Mouse (Mus musculus) retina, postnatal 1 day (tissue): ENCODE data around the gene Ndufb7.

ENCODE experiments used
- DNase-seq: peaks from one replicate; pipeline ENCODE4 v3.0.0-alpha.2; 2012

The Ndufb7 gene

DNA sequence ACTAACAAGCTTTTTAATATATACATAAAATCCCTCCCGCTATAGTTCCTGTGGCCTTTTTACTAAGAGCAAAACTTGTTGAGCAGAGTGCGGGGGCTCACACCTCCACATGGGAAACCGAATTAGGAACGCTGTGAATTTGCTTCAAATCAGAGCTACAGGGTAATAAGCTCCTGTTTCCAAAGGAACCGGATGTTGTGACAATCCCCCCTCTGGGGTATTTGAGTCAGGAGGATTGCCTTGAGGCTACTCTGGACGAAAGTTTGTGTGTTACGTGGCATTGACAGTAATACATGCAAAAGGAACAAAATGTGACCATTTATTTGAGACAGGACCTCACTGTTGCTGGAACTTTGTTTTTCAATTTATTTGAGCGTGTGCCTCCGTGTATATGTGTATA is 42.6 kb downstream of the Ndufb7 start:
- no peak for DNase-seq

DNA sequence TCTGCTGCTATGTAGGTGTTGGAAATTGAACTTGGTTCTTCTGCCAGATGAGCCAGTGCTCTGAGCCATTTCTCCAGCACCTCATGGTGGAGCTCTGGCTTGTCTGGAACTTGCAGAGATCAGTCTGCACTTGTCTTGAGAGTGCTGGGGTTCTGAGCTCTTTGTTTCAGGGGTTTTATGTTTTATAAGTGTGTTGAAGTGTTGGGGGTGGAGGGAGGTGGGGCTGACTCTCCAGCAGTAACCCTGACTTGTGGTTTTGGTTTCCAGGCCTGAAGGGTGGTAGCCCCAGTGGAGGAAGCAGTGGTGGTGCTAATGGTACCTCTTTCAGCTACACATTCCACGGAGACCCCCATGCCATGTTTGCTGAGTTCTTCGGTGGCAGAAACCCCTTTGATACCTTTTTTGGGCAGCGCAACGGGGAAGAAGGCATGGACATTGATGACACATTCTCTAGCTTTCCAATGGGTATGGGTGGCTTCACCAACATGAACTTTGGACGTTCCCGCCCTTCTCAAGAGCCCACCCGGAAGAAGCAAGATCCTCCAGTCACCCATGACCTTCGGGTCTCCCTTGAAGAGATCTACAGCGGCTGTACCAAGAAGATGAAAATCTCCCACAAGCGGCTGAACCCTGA is 43.2 kb downstream of the Ndufb7 start:
- DNase-seq, result no peak

DNA sequence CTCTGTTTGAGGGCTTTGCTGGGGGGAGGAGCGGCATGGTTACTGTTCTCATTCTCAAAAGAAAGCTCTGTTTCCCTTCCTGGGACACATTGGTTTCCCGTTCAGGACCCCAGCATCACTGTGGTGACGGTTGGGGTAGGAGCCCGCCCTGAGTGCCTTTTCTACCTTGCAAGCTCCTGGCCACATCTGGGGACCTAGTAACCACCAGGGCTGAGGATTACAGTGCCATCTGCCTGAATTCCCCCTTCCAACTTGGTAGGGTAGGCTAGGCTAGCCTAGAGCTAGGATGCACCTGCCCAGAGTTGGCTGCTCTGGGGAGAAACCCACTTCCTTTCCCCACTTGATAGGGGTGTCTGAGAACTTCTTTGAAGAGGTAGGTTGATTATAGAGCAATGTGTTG is 45.5 kb downstream of the Ndufb7 start:
- DNase-seq, result no peak

DNA sequence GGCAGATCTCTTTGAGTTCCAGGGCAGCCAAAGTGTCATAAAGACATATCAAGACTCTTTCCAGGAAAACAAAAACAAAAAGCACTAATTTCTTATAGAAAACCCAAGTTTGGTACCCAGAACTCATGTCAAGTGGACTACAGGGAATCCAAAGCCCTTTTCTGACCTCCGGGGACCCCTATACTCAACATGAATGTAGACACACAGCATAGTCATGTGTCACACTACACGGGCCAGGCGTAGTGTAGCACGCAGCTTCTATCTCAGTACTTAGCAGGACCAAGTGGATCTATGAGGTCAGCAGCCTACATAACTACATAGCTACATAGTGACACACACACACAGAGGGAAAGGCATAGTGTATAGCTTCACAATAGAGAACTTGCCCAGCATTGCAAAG is 47.2 kb downstream of the Ndufb7 start:
- no peak for DNase-seq

DNA sequence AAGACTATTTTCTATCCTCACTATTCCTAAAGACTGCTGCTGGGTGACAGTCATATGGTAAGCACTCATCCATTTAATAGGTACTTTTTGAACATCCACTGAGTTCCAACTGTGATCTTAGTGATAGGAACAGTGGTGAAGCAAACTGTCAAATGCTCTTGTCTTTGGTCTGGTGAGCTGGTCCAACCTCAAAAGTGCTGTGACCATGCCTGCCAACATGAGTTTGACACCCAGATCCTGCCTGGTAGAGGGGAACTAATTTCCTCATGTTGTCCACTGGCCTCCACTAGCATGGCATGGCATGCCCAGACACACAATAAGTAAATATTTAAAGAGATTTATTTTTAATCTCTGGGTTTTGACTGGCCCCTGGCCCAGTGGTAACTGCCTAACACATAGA is 50.2 kb downstream of the Ndufb7 start:
- no peak for DNase-seq

DNA sequence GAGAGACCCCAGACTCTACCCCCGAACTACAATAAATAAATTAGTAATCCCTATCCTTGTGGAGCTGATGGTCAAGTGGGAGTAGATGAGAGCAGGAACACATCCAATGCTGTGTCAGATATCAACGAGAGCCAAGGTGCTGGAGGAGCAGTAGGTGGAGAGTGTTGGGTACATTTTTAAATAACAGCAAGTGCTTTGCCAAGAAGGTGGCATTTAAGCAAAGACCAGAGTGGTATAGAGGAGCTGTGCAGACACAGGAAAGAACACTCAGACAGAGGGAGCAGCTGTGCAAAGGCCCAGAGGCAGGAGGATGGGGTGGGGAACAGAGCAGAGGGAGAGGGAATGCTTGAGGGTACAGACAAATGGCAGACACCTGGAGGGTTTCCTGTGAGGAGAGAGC is 50.6 kb downstream of the Ndufb7 start:
- DNase-seq, result no peak

DNA sequence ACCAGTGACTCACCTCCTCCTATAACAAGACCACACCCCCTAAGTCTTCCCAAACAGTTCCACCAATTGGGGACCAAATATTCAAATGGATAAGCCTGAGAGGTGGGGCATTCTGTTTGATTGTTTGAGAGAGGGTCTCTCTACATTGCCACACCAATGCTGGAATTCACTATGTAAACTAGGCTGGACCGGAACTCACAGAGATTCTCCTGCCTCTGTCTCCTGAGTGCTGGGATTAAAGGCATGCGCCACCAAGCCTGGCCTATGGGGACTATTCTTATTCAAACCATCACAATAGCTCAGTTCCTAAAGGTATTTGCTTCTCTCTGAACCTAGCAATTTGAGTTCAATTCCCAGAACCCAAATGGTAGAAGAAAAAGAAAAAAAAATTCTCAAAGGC is 52.1 kb downstream of the Ndufb7 start:
- no peak for DNase-seq

DNA sequence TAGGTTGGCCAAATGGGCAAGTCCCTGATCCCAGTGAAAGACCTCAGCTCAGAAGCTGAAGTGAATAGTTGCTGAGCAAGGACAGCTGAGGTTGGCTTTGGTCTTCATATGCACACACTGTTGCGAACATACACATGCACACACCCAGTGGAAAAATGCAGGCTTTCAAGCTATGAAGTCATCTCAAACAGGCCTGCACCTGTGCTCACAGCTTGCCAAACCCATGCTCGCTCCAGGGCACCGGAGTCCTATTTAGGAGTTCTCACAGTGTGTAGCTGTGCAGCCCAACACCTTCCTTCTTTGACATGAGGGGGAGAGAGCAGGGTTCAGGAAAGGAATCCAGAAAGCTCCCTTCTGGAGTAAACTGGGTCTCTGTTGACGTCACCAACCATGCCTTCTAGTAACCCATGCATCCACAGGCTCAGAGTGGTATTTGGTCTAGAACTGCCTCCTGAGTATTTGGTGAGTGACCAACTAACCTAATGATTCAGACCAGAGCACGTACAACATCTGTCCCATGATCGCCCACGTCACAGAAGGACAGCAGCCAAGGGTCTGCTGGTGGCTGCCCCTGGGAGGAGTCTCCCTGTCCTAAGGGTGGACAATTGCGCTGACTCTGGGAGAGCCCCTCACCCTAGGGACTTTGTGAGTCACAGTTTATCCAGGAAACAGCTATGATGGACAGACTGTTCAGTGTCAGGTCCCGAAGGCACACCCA is 53.3 kb downstream of the Ndufb7 start:
- no peak for DNase-seq
